Mouse (Mus musculus) WW6 (cell line): ENCODE data around the gene Gnptab.
A peak's percentile ranks its signal among the peaks of the same experiment; 100 is the strongest.
"Not testable (repeated sequence)": the region's sequence is repeated elsewhere in the genome, so short reads cannot be mapped to it uniquely, and the experiment has no call there.

Experiments used
- DNase-seq: peaks from one replicate; pipeline ENCODE4 v3.0.0-alpha.2; 2013; ENCODE audit warnings: low read depth, low spot score

Gnptab gene

DNA sequence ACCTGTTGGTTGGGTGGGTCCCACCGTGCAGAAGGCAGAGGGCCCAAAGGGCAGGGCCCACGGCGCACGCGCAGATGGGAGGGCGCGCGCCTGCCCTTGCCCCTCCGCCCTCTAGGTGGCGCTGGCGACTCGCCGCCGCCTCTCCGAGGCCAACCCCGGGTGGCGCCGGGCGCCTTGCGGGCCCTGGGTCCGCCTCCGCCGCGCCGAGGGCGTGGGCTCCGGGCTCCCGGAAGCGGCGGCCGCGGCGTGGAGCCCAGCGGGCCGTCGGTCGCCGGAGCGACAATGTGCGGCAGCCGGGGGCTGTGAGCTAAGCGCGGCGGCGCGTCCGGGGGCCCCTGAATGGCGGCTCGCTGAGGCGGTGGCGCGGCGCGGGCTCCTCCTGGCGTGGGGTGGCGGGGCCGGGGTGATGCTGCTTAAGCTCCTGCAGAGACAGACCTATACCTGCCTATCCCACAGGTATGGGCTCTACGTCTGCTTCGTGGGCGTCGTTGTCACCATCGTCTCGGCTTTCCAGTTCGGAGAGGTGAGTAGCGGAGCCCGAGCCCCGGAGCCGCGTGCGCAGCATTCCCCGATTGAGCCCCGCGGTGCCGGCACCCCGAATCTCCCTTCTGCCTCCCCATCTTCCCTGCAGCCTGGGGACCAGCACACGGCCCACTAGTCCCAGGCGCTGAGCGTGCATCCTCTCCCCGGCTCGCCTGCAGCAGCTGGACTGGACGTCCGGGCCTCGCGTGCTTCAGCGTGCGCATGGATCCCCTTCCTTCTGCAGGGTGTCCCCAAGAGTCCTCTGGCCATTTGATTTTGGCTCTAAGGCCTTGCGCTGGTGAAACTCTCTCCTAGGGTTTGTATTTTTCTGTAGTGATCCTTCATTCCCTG lies at the start of gene Gnptab, which contains the start of gene Dram1:
TSS of gene Gnptab (plus strand) at position 120 of the 873 bp plus-strand sequence.
TSS of gene Dram1 (minus strand) at position 68 of the 873 bp plus-strand sequence.
- peak; percentile 50 for DNase-seq

DNA sequence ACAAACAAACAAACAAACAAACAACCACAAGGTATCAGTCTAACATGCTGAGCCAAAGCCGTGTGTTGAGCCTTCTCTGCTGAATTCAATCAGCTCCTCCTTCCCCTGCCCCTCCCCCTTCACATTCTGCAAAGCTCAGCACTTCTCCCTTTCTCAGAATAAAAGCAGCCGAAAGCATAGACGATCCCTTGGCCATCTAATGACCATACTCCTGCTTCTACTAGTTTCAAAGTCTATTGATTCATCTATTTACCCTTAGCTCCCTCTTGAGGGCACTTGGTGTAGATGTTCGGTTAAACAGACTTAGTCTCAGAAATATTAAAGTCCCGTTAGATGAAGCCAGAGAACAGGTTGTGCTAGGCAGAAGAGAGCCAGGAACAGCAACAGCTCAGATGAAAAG lies 48.2 kb upstream of the Gnptab start:
- DNase-seq, result no peak

DNA sequence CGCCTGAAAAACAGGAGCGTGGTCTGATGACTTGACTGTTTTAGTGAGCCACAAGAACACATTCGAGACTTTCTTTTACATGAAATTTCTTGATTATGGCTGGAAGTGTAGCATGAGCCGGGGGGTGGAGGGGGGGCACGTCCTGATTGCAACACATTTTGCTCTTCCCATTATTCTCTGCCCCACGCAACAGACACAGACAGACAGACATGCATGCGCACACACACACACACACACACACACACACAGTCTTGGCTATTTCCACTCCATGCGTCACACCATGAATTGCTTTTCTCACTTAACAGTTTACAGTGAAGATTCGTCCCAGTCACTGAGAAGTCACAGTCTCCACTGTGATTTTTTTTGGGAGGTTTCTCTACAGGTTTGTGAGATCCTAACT lies 38.3 kb upstream of the Gnptab start:
- DNase-seq, result no peak

DNA sequence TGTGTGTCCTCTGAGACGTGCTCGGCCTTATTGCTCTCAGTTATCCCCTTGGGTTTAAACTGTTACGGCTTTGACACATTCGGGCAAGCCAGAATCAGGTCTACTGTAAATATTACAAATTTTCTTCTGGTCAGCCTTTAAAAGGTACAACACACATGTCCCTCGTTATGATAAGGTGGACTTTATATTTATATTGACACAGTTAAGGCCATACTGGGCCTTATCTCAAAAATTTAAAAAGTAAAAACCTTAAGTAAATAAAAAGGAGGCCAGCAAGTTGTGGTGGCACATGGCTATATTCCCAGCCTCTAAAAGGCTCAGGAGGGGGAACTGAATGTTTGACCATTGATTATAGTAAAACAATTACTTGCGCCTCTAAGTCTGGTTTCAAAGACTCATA lies 37.6 kb upstream of the Gnptab start:
- no peak for DNase-seq

DNA sequence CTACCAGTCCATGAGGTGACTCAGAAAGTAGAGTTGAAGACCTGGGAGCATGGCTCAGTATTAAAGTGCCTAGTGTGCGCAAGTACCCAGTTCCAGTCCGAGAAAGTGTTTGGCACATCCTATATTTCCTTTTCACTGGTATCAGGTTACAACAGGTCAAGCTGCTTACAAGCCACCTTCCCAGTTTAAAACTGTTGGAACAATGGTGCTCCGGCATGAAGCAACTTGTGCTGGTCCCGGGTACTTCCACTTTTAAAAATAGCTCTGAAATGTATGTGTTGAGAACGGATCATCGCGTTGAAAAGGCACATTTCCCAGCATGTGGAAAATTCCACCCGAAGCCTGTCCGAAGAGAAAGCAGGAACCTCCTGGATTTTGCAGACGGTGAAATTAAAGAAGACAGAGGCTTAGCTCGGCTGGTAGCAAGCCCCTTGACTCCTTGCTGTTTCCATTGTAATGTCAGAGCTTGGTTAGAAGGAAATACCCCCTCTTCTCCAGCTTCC lies 33.0 kb upstream of the Gnptab start:
- no peak for DNase-seq

DNA sequence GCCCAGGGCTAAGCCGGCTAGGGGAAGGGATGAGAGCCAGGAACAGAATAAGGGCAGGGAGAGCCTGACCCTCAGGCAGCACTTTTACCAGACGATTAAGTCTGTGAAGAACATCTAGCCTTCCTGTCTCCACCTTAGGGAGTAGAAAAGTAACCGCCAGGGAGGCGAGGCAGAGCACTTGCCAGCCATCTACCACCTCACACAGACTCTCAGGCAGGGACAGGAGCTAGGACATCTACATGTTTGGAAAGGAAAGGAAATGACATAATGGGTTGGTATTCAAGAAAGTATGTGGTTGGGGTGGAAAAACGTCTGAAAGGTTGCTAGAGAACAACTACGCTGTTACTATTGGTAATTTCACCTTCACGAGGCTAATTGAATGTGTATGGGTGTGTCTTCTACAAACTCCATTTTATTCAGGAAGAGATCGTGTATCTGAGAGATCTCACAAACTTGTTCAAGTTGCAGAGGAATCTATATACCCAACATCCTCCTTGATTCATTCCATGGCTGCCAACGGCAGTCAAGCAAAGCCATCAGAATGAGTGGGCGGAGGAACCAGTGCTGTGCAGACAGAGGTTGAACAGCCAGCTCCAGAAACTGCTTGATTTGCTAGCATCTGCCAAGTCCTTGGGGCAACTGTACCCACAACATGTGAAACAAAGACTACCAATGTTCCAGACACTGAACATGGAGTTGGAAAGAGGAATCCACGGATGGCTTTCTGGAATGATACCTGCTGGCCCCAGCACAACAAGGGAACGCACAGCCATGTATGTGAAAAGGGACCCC lies 32.3 kb upstream of the Gnptab start:
- DNase-seq, result no peak

DNA sequence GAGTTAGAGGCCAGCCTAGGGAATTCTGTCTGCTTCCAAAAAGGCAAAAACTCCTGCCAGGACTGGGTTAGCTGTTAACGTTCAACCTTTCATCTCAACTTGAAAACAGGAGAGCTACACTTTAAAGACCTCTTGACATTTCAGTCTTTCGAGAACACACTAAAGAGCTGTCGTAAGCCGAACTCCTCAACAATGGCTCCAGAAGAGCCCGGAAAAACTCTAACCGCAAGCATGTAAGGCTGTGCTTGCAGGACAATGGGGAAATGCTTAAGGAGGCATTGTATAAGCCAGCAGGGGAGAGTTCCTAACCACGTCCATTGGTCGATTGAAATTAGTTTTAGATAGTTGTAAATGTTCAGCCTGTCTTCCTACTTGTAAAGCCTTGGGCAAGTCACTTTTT lies 29.1 kb upstream of the Gnptab start:
- no peak for DNase-seq

DNA sequence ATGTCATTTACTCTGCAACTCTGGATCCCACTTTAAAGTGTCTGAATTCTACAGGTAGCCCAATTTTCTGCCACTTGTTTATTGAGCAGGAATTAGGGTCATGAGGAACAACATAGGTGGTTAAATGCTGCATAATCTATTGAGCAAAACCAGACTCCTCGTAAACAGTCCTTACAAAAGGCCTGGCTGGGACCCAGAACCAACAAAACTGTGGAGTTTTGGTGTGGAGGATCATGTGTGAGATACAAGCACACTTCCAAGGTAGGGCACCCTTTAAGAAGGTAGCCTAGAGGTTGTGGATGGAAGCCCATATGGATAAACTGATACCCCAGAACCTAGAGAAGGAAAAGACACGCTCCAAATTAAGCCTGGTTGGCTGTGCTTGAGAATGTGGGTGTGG lies 28.2 kb upstream of the Gnptab start:
- DNase-seq, result no peak

DNA sequence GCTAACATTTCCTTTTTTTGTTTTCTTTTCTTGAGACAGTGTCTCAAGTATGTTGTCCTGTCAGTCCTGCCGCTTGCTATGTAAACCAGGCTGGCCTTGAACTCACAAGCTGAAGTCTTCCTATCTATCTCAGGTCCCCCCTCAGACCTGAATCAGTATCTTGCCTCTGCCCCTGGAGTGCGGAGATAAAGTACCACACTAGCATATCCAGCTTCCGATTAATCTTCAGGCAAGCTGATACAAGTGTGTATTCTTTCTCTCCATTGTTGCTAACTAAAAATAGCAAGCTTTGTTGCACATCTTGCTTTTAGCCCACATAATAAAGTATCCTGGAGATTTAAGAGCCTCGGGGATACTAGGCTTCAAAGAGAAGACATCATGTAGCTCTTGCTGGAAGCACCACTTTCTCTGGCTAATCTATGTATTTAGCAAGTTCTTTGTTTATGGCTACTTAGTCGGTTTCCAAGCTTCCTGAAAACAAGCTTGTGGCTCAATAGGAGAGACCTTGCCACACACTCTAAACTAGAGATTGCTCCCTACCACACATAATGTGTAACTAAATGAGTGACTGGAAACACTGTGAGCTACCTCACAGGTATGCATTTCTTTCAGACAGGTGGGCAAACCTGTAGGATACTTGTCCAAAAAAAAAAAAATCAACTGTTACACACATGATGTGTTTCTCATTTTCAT lies 27.4 kb upstream of the Gnptab start:
- DNase-seq, result no peak

DNA sequence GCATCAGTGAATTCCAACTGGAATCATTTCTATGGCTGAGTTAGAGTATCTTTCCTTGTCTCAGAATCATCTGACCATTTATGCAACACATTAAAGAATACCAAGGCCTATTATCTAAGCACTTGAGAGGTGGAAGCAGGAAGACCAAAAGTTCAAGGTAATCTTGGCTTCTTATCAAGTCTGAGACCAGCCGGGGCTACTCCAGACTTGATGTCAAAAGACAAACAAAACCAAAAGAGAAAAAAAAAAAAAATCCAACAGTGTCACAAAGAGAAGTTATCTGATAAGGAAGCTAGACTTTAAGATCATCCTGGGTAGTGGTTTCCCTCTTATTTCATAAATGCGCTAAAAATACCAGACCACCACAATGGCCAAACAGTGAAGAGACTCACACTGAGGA lies 26.4 kb upstream of the Gnptab start:
- DNase-seq, result no peak

DNA sequence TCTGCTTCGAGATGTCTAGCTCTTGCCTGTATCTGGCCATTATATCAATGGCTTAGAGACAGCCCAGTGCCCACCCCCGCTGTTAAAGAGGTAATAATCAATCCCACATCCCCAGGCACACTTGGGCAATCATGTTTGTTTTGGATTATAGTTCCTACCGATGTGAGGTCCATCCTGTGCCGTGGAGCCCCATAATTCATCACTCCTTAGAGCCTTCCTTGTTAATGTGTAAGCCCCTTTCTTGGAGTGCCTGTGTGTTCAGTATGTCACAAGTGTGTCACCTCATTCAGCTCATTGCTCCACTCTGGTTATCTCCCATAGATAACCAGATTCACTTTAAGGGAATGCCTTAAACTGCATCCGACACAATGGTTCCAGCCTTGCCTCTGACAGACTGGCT lies 24.3 kb upstream of the Gnptab start:
- no peak for DNase-seq

DNA sequence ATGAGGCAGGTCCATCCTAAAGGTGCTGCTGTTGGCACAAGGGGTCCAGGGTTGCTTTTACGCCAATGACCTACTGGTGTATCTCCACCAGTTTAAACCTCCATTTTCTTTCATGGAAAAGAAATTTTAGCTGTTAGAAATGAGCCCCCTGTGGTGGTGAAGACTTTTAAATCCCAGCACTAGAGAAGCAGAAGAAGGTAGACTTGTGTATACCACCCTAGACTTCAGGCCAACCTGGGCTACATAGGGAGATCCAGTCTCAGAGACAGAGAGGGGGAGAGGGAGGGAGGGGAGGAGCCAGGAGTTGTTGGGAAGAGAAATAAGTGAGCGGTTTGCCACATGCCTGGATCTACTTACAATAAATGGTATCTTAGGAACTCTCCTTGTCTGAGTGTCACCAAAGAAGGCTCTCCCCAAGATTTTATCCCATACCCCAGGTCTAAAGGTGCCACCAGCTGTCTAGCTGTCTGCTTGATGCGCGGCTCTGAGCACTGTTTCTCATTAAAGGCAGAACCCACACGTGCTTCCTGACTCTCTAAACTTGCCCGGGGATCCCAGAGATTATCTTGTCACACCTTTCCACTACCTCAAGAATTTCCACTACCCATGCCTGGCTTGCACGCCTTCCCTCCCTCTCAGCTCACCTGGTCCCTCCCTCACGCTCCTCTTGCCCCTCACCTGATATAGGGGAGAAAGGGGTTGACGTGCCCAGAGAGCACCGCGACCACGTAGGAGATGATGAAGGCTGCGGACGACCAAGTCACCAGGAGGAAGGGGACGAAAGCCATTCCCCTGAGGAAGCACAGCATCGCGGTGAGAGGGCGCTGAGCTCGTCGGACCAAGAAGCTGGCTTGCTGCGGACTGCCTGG lies 22.6 kb upstream of the Gnptab start:
- DNase-seq, result no peak

DNA sequence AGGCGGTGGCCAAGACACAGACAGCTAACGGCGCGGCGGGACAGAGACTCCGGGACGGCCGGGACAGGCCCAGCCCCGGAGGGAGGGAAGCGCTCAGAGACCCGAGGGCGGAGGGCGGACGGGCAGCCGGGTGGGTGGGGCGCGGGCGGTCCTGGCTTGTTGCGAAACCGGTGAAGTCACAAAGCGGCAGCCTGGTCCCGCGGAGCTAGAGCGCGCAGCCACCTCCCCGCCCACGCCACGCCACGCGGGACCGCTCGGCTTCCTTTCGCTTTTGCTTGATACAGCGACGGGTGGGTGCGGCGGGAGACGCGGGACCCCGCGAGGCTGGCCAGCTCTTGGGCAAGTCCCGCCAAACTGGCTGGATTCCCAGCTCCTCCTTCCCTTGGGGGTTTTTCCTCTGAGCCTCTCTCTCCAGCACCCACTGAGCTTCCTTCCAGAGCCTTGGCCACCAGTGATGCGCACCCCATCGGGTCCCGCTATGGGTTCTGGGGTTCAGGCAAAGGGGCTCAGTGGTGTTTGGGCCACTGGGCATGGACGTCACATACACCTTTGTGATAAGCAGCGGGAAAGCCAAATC lies 21.9 kb upstream of the Gnptab start:
- no peak for DNase-seq

DNA sequence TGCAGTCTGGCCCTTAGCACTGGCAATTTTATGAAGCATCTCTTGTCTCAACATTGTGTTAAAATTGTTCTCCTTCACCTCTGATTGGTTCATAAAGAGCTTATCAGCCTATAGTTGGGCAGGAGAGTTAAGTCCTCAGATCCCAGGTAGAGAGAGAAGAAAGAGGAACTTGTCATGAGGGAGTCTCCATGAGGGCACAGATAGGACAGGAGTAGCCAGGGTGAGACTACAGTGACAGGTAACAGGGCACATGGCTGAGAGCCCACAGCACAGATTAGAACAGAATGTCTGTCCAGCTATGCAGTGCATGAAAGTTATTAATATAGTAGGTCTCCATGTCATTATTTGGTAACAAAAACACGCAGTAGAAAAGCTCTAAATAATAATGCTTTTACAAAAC lies 16.7 kb upstream of the Gnptab start:
- DNase-seq, result no peak

DNA sequence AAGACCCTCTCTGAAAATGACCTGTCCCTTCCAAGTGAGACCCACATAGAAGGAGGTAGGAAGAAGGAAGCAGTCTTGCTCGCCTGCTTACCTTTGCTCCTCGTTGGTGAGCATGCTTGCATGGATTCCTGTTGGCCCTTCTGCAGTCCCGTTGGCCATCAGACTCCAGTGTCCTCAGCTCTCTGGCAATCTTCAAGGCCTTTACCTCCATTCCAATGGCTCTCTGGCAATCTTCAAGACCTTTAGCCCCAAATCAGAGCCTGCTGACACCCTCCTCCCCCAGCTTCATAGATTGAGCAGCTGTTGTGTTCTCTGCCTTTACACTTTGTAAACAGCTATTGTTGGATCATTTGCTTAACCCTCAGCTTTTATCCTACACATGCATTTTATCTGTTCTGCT lies 14.7 kb upstream of the Gnptab start:
- DNase-seq, result no peak

DNA sequence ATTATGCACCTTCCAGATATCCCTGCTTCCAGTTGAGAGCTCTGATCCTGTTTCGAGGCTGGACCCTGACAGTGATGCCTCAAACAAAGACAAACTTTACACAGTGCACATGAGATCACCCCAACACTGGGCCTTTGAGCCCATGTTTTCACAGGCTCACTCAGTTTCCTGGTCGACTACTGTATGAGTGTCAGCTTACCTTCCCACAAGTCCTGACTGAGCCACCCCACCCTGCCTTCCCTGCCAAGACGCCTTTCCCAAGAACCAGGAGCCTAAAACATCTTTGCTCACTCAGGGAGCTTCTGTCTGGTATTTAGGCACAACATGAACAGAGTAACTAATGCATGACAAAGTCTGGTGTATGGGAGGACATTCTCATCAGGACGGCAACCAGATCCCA lies 9.7 kb upstream of the Gnptab start:
- no peak for DNase-seq

DNA sequence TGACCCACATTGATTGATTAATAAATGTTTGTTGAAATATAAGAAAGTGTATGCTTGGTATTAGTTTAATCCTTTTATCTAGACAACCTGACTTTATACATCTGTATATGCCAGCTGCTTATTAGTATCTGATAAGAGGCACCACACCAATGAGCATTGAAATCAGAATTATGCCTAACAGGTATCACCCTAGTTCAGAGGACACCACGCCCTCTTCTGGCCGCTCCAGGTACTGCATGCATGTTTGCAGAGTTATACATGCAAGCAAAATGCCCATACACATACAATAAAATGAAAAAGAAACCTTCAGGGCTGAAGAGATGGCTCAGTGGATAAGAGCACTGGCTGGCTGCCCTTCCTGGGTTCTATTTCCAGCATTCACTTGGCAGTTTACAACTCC lies 7.1 kb upstream of the Gnptab start:
- DNase-seq, result peak; percentile 18

DNA sequence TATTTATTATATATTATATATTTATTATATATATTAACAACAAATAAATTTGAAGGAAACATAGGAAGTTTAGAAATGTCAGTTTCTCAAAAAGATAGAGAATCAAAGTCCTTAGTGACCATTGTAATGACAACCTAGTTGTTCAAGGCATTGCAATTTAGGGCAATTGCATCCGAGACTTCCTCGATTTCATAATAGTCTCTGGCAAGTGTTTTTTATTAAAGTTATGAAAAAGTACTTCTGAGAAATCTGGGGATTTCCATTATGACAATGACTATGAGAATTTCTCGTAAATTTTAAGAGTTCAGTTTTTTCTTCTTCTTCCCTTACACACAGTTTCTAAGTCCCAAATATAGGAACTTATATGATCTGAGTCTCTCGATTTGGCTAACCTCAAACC lies 6.5 kb upstream of the Gnptab start:
- DNase-seq, result no peak

DNA sequence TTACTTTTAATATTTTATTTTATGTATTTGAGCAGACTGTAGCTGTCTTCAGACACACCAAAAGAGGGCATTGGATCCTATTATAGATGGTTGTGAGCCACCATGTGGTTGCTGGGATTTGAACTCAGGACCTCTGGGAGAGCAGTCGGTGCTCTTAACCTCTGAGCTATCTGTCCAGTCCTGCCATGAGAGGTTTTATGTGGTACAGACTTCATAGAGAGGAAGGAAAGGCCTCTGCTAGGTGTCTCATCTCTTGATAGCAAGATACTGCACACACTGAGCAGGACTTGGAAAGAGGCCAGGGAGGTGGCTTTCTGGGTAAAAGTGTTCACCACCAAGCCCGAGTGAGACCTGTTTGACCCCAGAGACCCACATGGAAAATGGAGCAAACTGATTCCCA lies 6.0 kb upstream of the Gnptab start:
- DNase-seq, result not testable (repeated sequence)

DNA sequence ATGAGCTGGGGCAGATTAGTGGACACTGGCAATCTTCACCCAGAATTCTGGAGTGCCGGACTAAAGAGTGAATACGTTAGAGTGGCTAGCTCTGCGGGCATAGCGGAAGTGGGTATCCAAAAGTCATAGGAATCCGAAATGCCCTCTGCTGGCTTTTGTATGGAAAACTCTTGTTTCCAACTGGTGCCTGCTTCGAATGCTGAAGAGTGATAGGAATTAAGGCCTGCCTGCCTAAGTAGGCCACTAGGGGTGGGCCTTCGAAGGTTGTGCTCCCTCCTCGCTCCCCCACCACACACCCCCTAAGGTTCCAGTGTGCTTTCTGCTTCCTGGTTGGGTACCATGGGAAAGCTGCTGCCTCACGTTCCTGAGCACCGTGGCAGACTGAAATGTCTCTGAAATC lies 3.9 kb upstream of the Gnptab start:
- DNase-seq, result no peak

DNA sequence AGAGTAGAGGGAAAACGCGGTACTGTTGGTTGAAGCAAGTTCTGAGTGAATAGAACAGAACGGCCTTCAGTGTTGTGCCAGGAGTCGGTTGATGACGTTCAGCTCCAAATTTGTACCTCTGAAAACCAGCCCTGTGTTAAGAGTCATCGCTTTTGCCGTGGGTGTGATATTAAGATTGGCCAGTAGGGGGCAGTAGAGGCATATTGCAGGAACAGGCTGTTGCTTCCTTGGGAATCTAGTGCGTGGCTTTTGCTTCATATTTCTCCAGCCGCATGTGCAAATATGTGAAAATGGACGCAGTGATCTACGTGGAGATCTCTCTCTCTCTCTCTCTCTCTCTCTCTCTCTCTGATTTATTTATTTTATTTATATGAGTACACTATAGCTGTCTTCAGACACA lies 2.2 kb upstream of the Gnptab start:
- peak; percentile 65 for DNase-seq
